Mouse (Mus musculus): ENCODE measurements around the gene Akap12. TPM values are rescaled to one million over a fixed set of nuclear protein-coding genes. Genes with fewer than 3 reads are reported as not detected.
A peak's percentile ranks its signal among the peaks of the same experiment; 100 is the strongest.

The Akap12 gene
- polyA plus RNA-seq, 1 experiment from 2014 or later = 79.2 TPM

DNA sequence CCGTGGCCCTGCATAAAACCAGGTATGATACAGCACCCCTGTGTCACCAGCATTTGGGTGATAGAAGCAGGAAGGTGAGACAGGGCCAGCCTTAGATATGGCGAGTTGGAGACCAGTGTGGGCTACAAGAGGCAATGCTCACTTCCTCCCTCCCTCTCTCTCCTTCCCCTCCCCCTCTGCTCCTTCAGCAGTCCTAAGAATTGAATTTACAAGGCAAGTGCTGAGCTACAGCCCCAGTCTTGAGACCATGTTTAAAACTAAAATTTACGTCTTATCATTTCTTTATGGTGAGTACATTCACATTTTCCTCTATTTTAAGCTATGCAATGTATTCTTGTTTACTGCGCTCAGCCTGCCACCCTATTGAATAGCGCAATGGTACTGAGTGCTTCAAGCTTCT is 5.3 kb upstream of the Akap12 start:
- H3K4me2 ChIP-seq (replicated peaks) = no peak overlapping the region
- H3K4me1 ChIP-seq = peaks cover 9% of the 10 kb centered on the region
- no peaks in the 10 kb centered on the region for H3K9me3 ChIP-seq
- no peak overlapping the region for H3K4me3 ChIP-seq
- H3K36me3 ChIP-seq = no peaks in the 10 kb centered on the region
- WGBS = 77% methylated on average over 5 of the region's 5 CpGs
- H3K27me3 ChIP-seq = no peaks in the 10 kb centered on the region
- no peak overlapping the region for H3K9ac ChIP-seq (replicated peaks)
- no peak overlapping the region for H3K27ac ChIP-seq (replicated peaks)
- ATAC-seq (ENCODE audit: low FRiP score, low read depth) = no peak

DNA sequence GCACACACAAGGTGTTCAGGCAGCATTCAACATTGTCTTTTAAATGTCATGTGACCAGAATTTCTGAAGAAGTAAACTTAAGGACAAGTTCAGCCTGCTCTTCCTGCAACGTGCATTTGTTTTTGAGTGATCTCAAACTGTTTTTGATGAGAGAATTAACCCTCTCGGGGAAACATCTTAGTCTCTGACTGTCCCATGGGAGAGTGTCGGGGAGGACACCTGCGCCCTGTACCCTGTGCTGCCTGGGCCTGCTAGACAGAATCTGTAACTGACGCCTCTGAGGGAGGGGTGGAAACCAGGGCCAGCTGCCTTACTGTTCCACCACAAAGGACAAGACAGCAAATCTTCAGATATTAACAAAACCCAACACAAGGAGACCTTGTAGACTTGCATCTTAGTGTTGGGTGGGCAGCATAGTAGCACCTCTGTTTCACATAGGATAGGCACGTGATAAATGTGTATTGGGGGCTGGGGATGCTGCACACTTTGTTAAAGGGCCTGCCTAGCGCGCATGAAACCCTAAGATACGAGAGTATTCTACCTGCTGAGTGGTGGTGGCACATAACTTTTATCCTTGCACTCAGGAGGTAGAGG is 4.7 kb upstream of the Akap12 start:
- H3K9me3 ChIP-seq = no peaks in the 10 kb centered on the region
- ATAC-seq (ENCODE audit: low FRiP score, low read depth) = no peak
- H3K4me1 ChIP-seq = peaks cover 10% of the 10 kb centered on the region
- H3K27ac ChIP-seq (replicated peaks) = no peak overlapping the region
- H3K27me3 ChIP-seq = no peaks in the 10 kb centered on the region
- WGBS = 75% methylated on average over 9 of the region's 9 CpGs
- no peak overlapping the region for H3K9ac ChIP-seq (replicated peaks)
- no peak overlapping the region for H3K4me3 ChIP-seq
- H3K4me2 ChIP-seq (replicated peaks) = no peak overlapping the region
- no peaks in the 10 kb centered on the region for H3K36me3 ChIP-seq

DNA sequence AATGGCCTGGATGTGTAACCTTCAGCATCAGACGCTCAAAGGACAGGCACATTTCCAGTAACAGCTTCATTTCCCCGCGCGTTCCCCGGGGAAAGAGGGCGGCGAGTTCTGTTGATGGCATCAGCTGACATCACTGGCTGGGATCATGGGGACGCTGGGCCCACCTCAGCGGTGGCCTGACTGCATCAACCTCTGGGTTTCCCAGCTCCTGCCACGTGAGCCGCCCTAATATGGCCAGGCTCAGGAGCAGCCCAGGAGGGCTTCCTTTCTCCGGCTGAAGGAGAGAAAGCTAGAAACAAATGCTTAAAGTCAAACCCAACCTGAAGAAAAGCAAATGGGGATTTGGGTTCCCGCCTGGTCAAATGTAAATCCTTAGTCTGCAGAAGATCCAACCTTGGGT is 539 bp upstream of the Akap12 start:
- H3K27me3 ChIP-seq = peaks cover 9% of the 10 kb centered on the region
- ATAC-seq (ENCODE audit: low FRiP score, low read depth) = peak; percentile 78
- peak overlapping the region; percentile 61 for H3K27ac ChIP-seq (replicated peaks)
- no peaks in the 10 kb centered on the region for H3K9me3 ChIP-seq
- H3K9ac ChIP-seq (replicated peaks) = peak overlapping the region; percentile 69
- WGBS = 2% methylated on average over 13 of the region's 13 CpGs
- peak overlapping the region; percentile 90 for H3K4me2 ChIP-seq (replicated peaks)
- H3K36me3 ChIP-seq = no peaks in the 10 kb centered on the region
- H3K4me3 ChIP-seq = peak overlapping the region; percentile 64
- peaks cover 15% of the 10 kb centered on the region for H3K4me1 ChIP-seq

DNA sequence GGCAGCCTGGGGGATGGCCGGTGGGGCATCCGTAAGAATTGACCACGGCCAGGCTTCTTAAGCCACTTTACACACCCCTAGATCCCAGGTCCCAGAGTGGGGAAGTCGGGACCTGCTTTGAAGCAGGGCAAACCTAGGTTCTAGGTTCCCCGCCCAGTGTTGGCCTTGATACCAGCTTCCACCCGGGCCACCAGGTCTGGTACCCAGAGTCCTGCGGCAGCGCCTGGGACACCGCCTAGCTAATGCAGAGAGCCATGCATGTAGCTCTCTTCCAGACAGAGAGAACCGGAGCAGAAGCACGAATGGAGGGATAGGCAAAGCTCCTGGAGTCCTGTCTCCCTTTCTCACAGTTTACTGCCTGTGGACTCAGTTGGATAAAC is 741 bp downstream of the Akap12 start:
- peak overlapping the region; percentile 60 for H3K27ac ChIP-seq (replicated peaks)
- WGBS = 2% methylated on average over 11 of the region's 11 CpGs
- peak overlapping the region; percentile 90 for H3K4me2 ChIP-seq (replicated peaks)
- H3K9me3 ChIP-seq = no peaks in the 10 kb centered on the region
- peaks cover 9% of the 10 kb centered on the region for H3K27me3 ChIP-seq
- peak; percentile 34; the same call in 1 of the 2 replicates for ATAC-seq (ENCODE audit: low FRiP score, low read depth)
- H3K9ac ChIP-seq (replicated peaks) = peak overlapping the region; percentile 69
- H3K4me3 ChIP-seq = peak overlapping the region; percentile 64
- no peaks in the 10 kb centered on the region for H3K36me3 ChIP-seq
- peaks cover 15% of the 10 kb centered on the region for H3K4me1 ChIP-seq

DNA sequence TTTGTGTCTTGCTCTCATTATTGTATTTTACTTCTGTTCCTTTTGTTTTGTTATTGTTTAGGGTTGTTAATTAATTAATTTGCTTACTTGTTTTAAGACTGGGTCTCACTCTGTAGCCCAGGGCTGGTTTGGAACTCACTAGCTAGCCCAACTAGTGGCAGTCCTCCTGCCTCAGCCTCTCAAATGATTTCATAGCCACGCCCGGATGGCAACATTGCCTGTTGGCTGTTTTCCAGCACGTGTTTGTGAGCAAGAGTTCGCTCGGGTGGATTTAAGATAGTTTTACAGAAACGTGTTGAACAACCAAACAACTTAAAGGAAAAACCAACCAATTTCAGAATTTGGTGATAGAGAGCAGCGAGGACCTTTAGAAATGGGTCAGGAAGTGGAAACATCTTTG is 1.3 kb downstream of the Akap12 start:
- no peaks in the 10 kb centered on the region for H3K9me3 ChIP-seq
- H3K27ac ChIP-seq (replicated peaks) = no peak overlapping the region
- WGBS = 82% methylated on average over 7 of the region's 7 CpGs
- ATAC-seq (ENCODE audit: low FRiP score, low read depth) = no peak
- H3K9ac ChIP-seq (replicated peaks) = no peak overlapping the region
- H3K36me3 ChIP-seq = no peaks in the 10 kb centered on the region
- H3K4me1 ChIP-seq = peaks cover 15% of the 10 kb centered on the region
- H3K27me3 ChIP-seq = peaks cover 9% of the 10 kb centered on the region
- H3K4me3 ChIP-seq = peak overlapping the region; percentile 64
- H3K4me2 ChIP-seq (replicated peaks) = peak overlapping the region; percentile 90

DNA sequence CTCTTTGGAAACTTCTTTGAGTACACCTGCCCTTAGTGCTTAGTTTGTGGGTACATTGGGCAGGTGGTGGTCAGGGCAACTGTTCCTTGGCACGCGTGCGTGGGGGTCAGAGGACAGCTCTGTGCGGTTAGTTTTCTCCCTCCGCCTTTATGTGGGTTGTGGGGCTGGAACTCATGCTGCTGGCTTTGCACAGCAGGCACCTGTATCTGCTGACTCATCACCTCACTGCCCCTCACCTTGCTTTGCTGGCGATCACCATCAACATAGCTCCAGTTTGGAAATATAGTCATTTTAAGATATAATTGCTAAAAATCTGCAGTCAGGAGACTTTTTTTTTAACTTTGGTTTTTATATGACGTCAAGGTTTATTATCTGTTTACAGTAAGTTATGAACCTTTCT is 2.0 kb downstream of the Akap12 start:
- Histone ChIP-seq H3K9ac (replicated peaks) (no peak overlapping the region), H3K27me3 (peaks cover 9% of the 10 kb centered on the region), H3K27ac (replicated peaks) (no peak overlapping the region), H3K36me3 (no peaks in the 10 kb centered on the region), H3K4me1 (peaks cover 15% of the 10 kb centered on the region), H3K4me2 (replicated peaks) (0 out of 2 replicates have a peak overlapping the region, but pooled peaks have one; percentile 90), H3K4me3 (no peak overlapping the region), H3K9me3 (no peaks in the 10 kb centered on the region)
- no peak for ATAC-seq (ENCODE audit: low FRiP score, low read depth)
- 94% methylated on average over 7 of the region's 7 CpGs for WGBS

DNA sequence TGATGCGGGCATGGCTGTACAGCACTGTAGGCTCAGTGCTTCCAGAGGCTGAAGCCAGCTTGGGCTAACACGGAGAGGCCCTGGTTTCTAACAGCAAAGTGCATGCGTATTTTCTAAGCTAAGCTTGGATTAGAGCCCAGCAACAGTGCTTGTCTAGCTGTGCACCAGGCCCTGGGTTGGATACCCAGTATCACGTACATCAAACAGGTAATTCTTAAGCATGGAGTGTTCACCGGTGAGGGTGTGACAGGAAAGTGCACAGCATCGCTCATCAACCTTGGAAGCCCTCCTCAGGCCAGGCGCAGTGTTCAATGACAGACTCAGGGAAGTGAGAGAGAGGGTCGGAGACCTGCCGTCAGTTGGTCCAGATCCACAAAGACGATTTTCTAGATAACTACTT is 9.4 kb downstream of the Akap12 start:
- H3K27me3 ChIP-seq = no peaks in the 10 kb centered on the region
- H3K9ac ChIP-seq (replicated peaks) = no peak overlapping the region
- H3K4me1 ChIP-seq = no peaks in the 10 kb centered on the region
- H3K27ac ChIP-seq (replicated peaks) = no peak overlapping the region
- no peak overlapping the region for H3K4me2 ChIP-seq (replicated peaks)
- H3K9me3 ChIP-seq = no peaks in the 10 kb centered on the region
- H3K36me3 ChIP-seq = no peaks in the 10 kb centered on the region
- ATAC-seq (ENCODE audit: low FRiP score, low read depth) = no peak
- no peak overlapping the region for H3K4me3 ChIP-seq
- 92% methylated on average over 10 of the region's 10 CpGs for WGBS

DNA sequence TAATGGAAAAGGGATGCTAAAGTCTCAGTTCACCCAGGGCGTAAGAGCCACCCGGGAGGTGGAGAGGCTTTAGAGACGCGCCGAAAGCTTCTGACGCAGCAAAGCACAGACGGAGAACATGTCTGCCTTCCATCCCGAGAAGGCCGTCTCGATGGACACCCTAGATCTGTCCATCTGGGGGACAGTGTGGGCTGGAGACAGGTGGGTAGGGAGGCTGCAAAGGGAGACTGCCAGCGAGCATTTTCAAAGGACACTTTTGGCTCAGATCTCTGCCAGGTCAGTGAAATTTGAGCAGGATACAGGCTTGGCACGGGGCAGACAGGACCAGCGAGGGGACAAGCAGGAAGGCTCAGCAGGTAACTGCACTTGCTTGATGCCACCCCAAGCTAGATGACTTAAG is 9.9 kb downstream of the Akap12 start:
- Histone ChIP-seq H3K27me3 (no peaks in the 10 kb centered on the region), H3K4me3 (no peak overlapping the region), H3K36me3 (no peaks in the 10 kb centered on the region), H3K27ac (replicated peaks) (no peak overlapping the region), H3K4me2 (replicated peaks) (no peak overlapping the region), H3K9me3 (no peaks in the 10 kb centered on the region), H3K9ac (replicated peaks) (no peak overlapping the region), H3K4me1 (no peaks in the 10 kb centered on the region)
- no peak for ATAC-seq (ENCODE audit: low FRiP score, low read depth)
- WGBS = 94% methylated on average over 13 of the region's 13 CpGs

DNA sequence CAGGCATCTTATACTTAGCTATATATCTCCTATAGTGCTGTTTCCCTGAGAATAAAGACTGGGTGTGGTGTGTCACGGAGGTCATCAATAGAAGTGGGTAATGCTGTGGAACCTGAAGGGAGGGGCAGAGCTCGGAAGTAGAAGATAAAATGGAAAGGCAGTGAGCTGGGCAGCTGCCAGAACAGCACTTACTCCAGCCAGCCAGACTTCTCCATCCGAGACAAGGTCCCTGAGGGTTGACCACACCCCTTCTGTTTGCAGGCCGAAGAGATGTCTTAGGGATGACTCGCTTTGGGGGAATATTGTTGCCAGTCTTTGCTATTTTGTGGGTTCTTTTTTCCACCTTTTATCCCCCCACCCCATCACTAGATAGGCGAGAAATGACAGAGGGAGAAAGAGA is 11.9 kb downstream of the Akap12 start:
- no peaks in the 10 kb centered on the region for H3K36me3 ChIP-seq
- H3K27ac ChIP-seq (replicated peaks) = no peak overlapping the region
- no peaks in the 10 kb centered on the region for H3K27me3 ChIP-seq
- no peak overlapping the region for H3K4me3 ChIP-seq
- H3K9ac ChIP-seq (replicated peaks) = no peak overlapping the region
- no peak for ATAC-seq (ENCODE audit: low FRiP score, low read depth)
- H3K4me1 ChIP-seq = no peaks in the 10 kb centered on the region
- no peaks in the 10 kb centered on the region for H3K9me3 ChIP-seq
- 73% methylated on average over 6 of the region's 6 CpGs for WGBS
- no peak overlapping the region for H3K4me2 ChIP-seq (replicated peaks)

DNA sequence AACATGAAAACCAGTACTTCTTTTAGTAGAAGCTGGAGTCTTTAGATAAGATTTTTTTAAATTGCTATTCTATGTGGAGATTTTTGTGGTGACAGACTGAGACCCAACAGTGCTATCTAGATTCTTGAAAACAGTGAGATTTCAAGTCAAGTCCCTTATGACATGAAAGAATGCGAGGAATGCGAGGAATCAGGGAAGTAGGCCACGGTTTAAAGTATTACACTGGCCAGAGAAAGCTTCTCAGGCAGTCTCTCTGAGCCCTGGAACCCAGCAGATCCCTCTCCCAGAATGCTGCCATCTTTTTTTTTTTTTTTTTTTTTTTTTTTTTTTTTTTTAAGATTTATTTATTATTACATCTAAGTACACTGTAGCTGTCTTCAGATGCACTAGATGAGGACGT is 16.2 kb downstream of the Akap12 start:
- Histone ChIP-seq H3K27ac (replicated peaks) (no peak overlapping the region), H3K27me3 (no peaks in the 10 kb centered on the region), H3K4me3 (no peak overlapping the region), H3K9ac (replicated peaks) (no peak overlapping the region), H3K9me3 (no peaks in the 10 kb centered on the region), H3K36me3 (no peaks in the 10 kb centered on the region), H3K4me1 (no peaks in the 10 kb centered on the region), H3K4me2 (replicated peaks) (no peak overlapping the region)
- no peak for ATAC-seq (ENCODE audit: low FRiP score, low read depth)
- 64% methylated on average over 4 of the region's 4 CpGs for WGBS

DNA sequence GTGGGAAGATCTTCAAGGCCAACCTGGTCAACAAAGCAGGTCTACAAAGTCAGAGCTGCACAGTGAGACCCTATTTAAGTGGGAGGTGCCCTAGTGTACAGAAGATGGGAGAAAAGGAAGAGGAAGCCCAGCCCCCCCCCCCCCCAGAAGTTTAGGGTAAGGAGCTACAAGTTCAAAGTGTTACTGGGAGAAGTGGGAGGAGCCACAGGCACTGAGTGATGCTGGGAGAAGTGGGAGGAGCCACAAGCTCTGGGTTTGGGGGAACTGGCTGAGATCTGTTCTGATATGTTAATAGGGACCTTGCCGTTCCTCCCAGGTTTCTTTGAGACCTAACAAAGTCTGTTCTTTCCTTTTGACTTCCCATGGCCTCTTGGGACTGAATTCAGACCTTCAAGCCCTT is 18.6 kb downstream of the Akap12 start:
- no peak for ATAC-seq (ENCODE audit: low FRiP score, low read depth)
- Histone ChIP-seq H3K4me1 (no peaks in the 10 kb centered on the region), H3K27ac (replicated peaks) (no peak overlapping the region), H3K36me3 (no peaks in the 10 kb centered on the region), H3K9me3 (no peaks in the 10 kb centered on the region), H3K4me2 (replicated peaks) (no peak overlapping the region), H3K27me3 (no peaks in the 10 kb centered on the region), H3K4me3 (no peak overlapping the region), H3K9ac (replicated peaks) (no peak overlapping the region)
- WGBS = 79% methylated on average over 1 of the region's 1 CpGs

DNA sequence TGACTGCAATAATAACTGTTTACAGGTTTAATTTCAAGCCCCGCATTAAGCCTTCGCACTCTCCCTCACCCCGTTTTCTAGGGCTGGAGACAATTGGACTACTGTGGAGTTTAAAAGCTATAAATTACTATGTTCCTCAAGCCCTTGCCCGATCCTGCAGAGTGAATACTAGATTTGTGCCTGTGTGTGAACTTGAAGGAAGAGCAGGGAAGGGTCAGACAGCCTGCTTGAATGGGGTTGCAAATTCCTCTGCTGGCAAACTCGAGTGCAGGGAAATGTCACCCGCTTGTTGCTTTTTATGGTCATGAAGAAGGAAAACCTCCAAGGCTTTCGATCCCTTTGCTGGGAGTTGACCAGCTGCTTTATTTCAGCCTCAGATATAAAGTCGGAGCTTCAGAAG is 19.6 kb downstream of the Akap12 start:
- no peaks in the 10 kb centered on the region for H3K27me3 ChIP-seq
- H3K4me3 ChIP-seq = no peak overlapping the region
- H3K4me2 ChIP-seq (replicated peaks) = no peak overlapping the region
- no peak overlapping the region for H3K27ac ChIP-seq (replicated peaks)
- no peak for ATAC-seq (ENCODE audit: low FRiP score, low read depth)
- WGBS = 85% methylated on average over 8 of the region's 8 CpGs
- no peak overlapping the region for H3K9ac ChIP-seq (replicated peaks)
- H3K36me3 ChIP-seq = no peaks in the 10 kb centered on the region
- H3K4me1 ChIP-seq = no peaks in the 10 kb centered on the region
- no peaks in the 10 kb centered on the region for H3K9me3 ChIP-seq

DNA sequence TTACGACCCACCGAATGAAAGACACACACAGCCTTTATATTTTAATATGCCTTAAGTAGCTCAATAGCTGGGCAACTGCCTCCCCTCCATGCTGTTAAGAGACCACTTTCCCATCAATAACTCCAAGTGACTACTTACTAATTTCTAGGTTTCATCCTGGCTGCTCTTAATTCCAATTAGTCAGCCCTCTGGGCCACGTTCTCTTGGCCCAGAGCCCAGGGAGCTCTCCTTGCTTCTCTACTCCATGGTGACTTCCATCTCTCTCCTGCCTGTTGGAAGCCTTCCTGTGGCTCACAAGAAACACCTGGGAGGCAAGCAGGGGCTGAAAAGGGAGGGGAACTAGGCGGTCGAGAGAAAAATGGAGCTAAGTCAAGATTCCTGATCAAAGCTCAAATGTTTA is 23.0 kb downstream of the Akap12 start:
- Histone ChIP-seq H3K4me3 (no peak overlapping the region), H3K4me2 (replicated peaks) (no peak overlapping the region), H3K36me3 (no peaks in the 10 kb centered on the region), H3K27ac (replicated peaks) (no peak overlapping the region), H3K9me3 (no peaks in the 10 kb centered on the region), H3K9ac (replicated peaks) (no peak overlapping the region), H3K4me1 (no peaks in the 10 kb centered on the region), H3K27me3 (no peaks in the 10 kb centered on the region)
- ATAC-seq (ENCODE audit: low FRiP score, low read depth) = no peak
- WGBS = 58% methylated on average over 5 of the region's 5 CpGs

Measured in midbrain, embryonic 12.5 days (tissue).